Mouse (Mus musculus): ENCODE measurements around the gene Gpr22.

- TF ChIP-seq POLR2A (IDR thresholded peaks at IDR 0.05; ENCODE audit: extremely low read depth, insufficient read depth, low read length) (no peak), CTCF (IDR thresholded peaks at IDR 0.05; ENCODE audit: extremely low read depth, insufficient read depth, low read length) (no peak)
These were observed 13.0 kb downstream of the Gpr22 start for GRCm38 (mm10) chr12:31700623-31701347.
